Mouse (Mus musculus) NIH3T3 (cell line): ENCODE measurements around the gene Hist1h4h.

Source experiments
- DNase-seq: peaks from one replicate; pipeline ENCODE4 v3.0.0-alpha.2; 2012; ENCODE audit warnings: low read depth

The Hist1h4h gene

DNA sequence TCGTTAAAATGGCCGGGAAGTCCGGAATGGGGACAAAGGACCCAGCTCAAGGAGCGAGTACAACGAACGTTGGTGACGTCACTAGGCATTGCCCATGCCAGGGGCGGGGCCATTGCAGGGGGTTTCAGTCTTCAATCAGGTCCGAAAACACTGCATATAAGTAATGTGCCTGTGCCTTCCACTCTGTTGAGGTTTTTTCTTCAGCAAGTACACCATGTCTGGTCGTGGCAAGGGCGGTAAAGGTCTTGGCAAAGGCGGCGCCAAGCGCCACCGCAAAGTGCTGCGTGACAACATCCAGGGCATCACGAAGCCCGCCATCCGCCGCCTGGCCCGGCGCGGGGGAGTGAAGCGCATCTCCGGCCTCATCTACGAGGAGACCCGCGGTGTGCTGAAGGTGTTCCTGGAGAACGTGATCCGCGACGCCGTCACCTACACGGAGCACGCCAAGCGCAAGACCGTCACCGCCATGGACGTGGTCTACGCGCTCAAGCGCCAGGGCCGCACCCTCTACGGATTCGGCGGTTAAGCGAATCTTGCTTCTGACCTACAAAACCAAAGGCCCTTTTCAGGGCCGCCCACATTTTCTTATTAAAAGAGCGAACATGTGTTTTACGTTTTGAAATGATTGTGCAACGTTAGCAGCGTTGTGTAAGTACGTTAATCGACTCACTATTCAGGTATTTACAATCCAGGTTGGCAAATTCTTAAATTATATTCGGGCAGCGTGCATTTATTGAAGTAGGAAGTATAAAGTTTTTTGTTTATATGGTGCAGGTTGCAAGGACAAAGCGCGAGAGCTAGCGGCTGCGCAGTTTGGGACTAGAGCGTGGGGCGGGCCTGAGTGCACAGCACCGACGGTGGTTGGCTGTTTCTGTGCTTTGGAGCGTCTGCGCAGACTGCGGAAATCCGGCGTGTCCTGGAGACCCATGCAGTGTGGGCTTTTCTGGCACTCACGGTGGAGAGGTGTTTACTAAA, at the start of gene Hist1h4h:
Gene Hist1h4h, plus strand, starts transcription at position 150 of the 975 bp plus-strand sequence.
- DNase-seq: peak; percentile 96

DNA sequence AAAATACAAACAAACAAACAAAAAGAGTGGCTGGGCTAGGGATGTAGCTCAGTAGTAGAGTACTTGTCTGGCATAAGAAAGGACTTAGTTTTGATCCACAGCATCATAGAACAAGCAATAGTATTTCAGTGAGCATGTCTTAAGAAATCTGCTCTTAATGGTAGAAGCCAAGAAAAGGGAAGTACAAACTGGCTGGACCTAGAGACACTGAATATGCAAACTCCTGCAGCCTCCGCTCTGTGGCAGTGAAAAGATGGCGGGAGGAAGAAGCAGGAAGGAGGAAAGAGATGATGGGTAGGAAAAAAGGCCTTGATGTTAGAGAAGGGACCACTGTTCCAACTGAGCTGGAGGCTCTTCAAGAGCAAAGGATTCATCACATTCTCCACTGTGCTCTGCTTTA, 47.7 kb upstream of the Hist1h4h start:
- no peak for DNase-seq

DNA sequence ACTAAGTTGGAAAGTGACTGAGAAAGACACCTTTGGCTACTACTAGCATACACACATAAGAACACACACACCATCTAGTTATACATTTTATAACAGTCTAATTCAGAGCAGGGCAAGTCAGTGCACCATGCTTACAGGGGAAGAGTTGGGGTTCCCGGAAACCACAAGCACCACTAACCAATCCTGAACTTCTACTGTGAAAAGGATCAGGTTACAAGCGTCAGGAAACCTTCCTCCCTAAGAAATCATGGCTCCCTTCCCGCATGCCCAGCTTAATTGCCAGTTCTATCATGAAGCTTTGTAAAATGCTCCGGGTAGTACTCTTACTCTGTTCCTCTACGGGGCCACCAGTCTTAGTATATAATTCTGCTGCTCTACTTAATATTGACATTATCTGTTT, 45.6 kb upstream of the Hist1h4h start:
- DNase-seq: no peak

DNA sequence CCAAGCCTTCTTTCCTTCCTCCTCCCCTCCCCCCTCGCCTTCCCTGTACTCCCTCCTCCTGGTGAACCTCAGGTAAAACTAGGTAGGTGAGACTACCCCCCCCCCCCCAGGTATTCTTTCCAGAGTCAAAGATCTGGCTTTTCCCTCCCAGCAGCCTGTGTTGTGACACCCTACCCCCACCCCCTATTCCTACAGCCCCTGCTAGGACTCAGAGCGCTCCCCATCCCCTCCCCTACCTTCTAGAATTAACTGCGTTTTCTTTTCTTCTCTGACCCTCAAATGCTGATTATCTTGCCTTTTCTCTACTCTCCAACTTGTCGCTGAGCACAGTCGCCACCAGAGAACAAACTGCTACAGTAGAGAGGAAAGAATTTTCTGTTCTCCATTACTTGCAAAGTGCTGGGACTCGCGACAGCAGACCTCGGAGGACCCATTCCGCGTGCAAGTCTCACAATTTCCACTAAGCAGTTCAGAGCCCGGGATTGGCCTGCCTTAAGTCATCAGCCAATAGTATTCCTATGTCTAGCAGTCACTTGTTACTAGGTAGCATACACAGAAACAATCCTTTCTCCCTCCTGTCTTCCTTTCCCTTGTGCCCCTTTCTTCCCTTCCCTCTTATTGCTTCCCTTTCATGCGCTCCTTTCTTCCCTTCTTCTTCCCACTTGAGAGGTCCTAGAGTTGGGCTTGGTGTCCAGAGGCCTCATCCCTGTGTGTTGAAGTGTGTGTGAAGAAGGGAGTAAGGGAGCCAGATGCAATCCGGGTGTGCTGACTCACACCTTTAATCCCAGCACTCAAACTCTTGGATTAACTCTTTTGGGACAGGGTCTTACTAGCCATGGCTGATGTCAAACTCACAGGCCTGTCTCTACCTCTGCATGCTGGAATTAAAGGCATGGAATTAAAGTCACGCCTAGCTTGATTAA, 42.2 kb upstream of the Hist1h4h start, which contains the start of gene Btn2a2:
Gene Btn2a2, minus strand, starts transcription at position 458 of the 923 bp plus-strand sequence.
- DNase-seq: peak; percentile 69

DNA sequence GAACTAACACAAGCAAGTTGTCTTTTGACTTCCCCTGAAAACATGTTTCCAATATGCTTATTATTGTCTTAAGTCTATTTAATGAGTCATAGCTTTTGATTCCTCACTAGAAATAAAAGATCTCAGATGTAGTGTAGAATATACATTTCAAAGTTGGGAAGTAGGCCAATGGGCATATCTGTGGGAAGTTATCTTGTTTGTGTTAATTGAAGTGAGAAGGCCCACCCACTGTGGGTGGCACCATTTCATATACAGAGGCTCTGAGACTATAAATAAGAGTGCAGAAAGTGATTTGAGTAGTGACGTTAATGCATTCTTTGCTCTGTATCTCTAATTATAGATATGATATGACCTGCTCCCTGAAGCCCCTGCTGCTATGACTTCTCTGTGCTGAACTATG, 40.0 kb upstream of the Hist1h4h start:
- DNase-seq: no peak

DNA sequence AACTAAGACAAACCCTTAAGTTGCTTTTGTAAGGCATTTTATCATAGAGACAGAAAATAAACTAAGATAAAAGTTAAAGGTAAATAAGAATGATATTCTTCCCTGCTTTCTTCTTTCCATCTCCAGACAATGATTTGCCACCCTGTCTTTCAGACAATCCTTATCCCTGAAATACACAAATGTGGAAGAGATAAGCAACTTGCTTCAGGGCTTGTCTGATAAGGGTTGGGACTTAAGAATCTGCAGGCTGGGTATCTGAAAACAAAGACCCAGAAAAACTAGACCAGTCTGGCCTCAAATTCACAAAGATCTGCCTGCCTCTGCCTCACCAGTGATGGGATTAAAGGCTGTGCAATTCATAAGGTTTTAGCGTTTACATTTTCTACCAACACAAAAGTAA, 39.6 kb upstream of the Hist1h4h start:
- DNase-seq: no peak

DNA sequence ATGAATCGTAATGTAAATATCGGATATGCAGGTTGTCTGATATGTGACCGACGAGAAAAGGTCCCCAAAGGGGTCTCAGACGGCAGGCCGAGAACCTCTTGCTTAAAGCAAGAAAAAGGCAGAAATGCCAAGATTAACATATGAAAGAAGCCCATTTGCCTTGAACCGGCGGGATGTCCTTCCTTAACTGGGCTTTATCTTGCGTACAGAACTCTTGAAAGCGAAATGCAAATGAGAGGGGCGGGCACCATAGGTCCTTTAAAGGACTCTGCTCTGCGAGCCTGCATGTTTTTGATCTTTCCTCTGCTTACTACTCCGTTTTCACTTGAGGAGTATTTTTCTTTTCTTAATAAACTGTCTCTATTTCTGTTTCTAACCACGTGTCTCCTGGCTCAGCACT, 38.9 kb upstream of the Hist1h4h start:
- DNase-seq: no peak

DNA sequence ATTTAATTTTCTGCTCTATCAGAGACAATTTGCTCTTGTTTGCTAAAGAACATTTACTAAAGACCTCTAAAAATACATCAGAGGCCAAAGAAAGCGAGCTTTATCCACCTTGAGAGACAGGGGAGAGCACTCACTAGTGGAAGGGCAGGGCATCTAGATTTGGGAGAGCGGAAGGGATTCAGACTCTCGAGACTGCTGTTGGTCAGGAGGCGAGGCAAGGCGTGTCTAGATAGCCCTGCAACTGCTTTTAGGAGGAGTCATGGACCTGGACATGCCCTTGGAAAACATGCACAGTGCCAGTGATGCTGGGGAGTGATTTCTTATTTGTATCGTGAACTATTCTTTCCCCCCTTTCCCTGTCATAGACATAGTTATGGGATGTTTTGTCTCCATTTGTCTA, 35.3 kb upstream of the Hist1h4h start:
- no peak for DNase-seq

DNA sequence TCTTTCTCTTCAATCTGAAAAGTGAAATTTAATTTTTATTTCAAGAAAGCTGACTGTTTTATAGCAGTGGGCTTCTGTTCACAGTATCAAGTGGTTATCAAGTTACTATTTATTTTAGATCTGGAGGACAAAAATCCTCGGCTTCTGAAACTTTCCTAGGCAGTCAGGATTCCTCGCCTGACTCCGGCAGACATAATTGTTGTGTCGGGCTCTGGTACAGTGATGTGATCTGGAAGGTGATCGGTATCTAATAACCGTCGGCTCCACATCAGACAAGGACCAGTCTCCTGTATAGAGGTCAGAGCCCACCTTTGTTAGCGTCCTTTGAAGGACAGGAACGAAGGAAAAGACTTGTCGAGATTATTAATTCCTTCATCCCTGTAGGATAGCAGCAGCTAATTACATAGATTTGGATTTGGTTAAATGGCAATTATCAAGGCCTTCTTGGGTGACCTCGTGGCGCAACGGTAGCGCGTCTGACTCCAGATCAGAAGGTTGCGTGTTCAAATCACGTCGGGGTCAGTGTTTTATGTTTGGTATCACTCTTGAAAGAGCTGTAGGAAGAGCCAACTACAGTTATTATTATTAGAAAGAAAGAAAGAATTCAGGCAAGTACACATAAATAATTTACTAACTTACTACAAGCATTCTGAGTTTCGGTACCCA, 33.1 kb upstream of the Hist1h4h start:
- no peak for DNase-seq

DNA sequence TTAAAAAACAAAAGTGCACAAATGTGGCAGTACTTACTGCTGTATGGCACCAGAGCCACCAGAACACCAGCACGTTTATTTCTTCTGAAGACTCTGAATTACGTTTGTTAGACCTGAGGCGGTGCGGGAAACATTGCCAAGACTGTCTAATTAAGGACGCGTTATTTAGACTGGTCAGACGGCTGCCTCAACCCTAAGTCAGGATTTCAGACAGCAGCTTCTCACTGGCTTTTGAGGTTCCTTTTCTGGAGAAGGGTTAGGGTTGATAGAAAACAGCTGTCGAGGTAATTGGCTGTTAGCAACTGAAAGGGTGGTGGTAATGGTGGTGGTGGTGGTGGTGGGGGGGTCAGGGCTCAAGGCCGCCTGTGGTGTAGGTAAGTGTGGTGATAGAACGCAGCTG, 32.2 kb upstream of the Hist1h4h start:
- DNase-seq: no peak

DNA sequence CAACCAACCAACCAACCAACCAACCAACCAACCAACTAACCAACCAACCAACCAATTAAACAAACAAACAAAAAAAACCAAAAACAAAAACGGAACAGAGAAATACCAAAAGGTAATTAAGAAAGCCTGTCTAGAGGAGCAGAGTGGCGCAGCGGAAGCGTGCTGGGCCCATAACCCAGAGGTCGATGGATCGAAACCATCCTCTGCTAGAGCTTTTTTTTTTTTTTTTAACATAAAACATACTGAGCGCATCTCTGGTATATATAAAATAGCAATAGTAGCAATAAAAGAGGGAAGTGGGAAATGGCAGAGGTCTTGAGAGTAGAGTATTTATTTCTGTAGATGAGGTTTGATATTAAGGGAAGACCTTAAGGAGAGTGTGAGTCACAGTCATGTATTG, 30.9 kb upstream of the Hist1h4h start:
- no peak for DNase-seq

DNA sequence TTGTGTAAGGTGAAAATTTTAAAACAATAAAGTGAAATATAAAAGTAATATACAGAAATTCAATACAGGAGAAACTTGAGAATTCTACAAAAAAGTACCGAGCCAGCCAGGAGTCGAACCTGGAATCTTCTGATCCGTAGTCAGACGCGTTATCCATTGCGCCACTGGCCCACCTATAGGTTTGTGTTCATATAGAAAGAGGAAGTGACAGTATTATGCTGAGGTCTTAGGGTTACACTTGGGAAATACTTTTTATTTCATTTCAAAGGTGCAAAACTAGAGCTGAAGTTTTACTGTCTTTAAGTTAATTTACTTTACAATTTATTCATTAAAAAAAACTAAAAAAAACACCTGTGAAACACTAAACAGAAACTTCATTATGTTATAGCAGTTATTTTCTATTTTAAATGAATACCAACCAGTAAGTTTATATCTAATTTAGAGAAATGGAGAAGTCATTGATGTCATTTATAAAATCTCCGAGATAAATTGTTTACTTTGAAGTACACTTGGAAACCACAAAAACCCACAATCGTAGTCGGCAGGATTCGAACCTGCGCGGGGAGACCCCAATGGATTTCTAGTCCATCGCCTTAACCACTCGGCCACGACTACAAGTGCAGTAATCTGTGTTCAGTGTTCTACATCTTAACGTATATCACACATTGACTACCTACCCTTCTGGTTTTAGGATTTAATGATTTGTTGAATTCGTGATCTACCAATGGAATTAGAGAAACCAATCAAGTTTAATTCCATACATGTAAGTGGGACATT, 30.2 kb upstream of the Hist1h4h start:
- DNase-seq: peak; percentile 76

DNA sequence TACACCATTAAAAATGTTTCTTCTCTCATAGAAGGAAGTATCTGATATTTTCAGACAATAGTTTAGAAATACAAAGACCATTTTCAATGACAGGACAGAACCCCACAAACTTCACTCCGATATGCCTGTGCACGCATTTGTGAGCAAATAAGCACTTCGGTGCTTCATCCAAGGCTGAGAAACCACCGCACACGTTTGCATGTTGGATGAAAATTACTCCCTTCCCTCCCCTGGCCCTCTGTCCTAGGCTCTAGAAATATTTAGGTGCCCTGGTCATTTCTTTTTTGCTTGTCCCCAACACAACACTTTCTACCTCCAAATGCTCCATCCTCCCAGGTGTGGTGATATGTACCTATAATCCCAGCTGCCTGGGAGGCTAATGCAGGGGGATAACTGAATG, 29.3 kb upstream of the Hist1h4h start:
- no peak for DNase-seq

DNA sequence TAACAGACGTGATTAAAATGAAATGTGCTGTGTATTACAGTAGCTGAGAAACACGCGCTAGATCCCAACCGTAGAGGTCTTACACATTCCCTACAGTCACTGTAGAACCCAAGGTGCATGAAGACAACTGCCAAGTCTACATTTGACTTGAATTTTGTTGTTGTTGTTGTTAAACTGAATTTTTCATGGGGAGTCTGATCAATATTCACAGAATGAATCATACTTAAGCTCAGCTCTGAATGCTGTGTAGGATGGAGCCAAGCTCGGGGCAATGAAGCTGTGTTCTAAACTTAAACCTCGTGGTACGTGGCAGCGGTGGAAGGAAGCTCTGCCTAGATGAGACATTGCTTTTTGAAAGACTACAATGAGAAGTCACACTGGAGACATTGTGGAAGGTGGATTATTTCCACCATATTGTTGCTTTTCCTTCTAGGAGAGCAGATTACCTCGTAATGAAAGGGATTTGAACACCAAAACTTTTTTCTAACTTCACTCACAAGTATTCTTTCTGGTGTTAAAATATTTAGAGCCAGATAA, 28.8 kb upstream of the Hist1h4h start:
- DNase-seq: no peak

DNA sequence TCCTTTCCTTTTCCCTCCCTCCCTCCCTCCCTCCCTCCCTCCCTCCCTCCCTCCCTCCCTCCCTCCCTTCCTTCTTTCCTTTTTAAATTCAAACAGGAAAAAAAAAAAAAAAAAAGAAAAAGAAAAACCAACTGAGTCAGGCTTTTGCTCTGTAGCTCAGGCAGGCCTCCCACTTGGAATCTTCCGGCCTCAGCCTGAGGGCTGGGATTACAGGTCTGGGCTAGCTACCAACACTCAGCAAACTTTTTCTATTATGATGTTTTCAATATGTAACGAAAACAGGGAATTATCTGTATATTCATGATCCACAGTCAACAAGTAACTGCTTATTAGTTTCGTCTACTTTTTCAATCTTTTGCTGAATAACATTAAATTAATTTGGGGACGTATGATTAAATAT, 27.9 kb upstream of the Hist1h4h start:
- peak; percentile 62 for DNase-seq

DNA sequence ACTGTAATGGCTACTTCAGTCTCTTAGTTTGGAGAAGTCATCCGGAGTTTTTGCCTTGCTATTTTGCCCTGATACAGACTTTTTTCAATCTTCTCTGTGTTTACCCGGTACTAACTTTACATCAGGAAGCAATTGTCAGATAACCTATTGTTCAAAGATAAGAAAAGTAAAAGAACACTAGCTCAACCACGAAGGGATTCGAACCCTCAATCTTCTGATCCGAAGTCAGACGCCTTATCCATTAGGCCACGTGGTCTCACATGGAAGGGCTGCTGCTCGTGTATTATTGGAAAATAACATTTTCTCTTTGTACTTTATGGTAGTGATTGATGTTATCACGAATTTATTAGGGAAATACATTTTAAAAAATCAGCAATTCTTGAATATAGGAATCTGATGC, 27.1 kb upstream of the Hist1h4h start:
- DNase-seq: peak; percentile 86

DNA sequence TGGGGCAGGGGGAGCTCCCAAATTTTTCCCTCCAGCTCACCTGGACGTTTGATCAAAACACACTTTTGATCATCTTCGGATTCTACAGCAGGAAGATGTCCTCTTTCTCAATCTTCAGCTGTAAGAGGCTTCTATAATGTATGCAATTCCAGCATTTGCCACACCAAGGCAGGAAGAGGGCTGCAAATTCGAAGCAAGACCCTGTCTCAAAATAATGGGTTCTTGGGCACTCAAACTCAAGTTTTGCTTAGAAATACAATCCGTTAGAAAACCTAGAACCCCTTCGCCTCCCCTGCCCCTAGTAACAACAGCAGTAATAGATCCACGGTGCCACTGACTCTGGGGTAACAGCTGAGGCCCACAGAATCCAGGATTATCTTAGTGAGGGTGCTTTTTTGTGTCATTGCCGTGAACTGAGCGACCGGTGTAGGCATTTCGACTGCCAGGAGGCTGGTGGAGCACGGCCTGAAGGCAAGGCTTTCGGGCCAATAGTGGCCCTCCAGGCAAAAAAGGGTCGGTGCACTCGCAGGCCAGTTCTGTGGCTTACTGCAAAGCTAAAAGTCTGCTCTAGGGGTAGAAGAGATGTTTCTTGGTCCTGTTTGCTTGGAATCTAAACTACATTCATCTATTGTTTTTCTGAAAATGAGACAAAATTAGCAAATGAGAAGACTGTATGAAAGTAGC, 25.0 kb upstream of the Hist1h4h start:
- peak; percentile 41 for DNase-seq

DNA sequence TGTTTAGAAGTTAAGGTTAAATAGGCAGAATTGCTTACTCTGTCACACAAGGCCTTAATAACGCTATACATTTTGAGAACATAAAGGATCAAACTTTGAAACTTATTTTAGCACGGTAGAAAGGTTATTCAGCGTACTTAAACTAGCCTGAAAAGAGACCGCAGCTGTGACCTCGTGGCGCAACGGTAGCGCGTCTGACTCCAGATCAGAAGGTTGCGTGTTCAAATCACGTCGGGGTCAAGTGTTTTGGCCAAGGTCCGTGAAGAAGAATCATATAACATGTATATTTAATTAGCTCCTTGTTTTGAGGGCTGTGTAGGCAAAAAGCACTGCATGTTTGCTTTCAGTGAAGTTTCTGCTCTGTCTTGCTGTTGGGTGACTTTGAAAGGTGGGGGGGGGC, 24.5 kb upstream of the Hist1h4h start:
- DNase-seq: peak; percentile 78

DNA sequence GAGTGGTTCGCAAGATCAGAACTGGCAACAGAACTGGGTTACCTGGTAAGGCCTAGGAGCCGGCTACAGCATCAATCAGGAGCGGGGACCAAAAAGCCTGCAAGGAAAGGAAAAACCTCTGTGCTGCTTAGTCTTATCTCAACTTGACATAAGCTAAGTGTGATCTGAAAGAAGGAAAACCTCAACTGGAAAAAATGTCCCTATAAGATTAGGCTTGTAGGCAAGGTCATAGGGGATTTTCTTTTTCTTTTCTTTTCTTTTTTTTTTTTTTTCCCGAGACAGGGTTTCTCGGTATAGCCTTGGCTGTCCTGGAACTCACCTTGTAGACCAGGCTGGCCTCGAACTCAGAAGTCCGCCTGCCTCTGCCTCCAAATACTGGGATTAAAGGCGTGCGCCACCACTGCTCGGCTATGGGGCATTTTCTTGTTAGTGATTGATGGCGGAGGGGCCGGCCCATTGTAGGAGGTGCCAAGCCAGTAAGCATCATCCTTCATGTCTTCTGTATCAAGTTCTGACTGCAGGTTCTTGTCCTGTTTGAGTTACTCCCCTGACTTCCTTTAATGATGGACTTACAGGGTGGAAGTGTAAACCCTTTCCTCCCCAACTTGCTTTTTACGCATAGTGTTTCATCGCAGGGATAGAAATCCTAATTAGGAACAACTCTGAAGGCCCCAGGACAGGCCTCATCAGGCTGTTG, 23.9 kb upstream of the Hist1h4h start:
- DNase-seq: peak; percentile 14

DNA sequence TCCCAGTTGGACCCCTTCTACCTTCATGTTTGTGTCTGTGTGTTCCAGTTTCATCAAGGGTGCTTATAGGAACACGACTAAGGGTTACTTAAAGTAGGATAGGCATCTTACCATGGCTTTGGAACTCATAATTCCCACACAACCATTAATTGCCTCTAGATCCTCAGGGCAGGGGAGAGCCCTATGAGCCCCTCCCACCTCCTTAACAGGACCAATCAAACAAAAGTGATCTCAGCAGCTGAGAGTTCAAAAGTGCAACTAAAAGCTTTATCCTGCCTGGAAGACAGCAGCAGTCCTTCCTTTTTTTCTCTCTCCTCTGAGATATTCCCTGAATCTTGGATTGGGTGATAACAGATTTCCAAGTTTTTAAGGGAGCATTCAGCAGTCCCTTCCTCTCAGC, 20.7 kb upstream of the Hist1h4h start:
- DNase-seq: no peak
